Mouse (Mus musculus): ENCODE measurements around the gene Qsox1. TPM values are rescaled to one million over a fixed set of nuclear protein-coding genes. Genes with fewer than 3 reads are reported as not detected.

Gene Qsox1
- 2.3 TPM for polyA plus RNA-seq (2014; fragmentation: Illumina TruSeq; extraction: RNeasy Lipid Tissue Mini Kit (QIAGEN cat#74804); ENCODE audit: low read depth, low replicate concordance)

GRCm38 (mm10) chr1:155812581-155813499, at the start of gene Qsox1:
Qsox1 (minus strand) TSS chr1:155812889.

GRCm38 (mm10) chr1:155751484-155752255, 61.0 kb downstream of the Qsox1 start, which contains the start of gene Lhx4:
Lhx4 (minus strand) TSS chr1:155751684.

Other genes with a start within 250 kb of the Qsox1 start
- gene Lhx4, start 61.2 kb downstream of the Qsox1 start, polyA plus RNA-seq (2014; fragmentation: Illumina TruSeq; extraction: RNeasy Lipid Tissue Mini Kit (QIAGEN cat#74804); ENCODE audit: low read depth, low replicate concordance), result not detected
- gene Cep350, start 160.4 kb upstream of the Qsox1 start, polyA plus RNA-seq (2014; fragmentation: Illumina TruSeq; extraction: RNeasy Lipid Tissue Mini Kit (QIAGEN cat#74804); ENCODE audit: low read depth, low replicate concordance), result 32.4 TPM
- 334 TPM for gene Tor1aip2, start 222.5 kb upstream of the Qsox1 start, polyA plus RNA-seq (2014; fragmentation: Illumina TruSeq; extraction: RNeasy Lipid Tissue Mini Kit (QIAGEN cat#74804); ENCODE audit: low read depth, low replicate concordance)
- 158 TPM for gene Tor1aip1, start 223.6 kb upstream of the Qsox1 start, polyA plus RNA-seq (2014; fragmentation: Illumina TruSeq; extraction: RNeasy Lipid Tissue Mini Kit (QIAGEN cat#74804); ENCODE audit: low read depth, low replicate concordance)

All from adrenal gland, adult 10 weeks (tissue).